Mouse (Mus musculus) thymus, postnatal 36 days (tissue): Measurements from ENCODE around the gene Mmp25.
"Not testable (repeated sequence)": the region's sequence is repeated elsewhere in the genome, so short reads cannot be mapped to it uniquely, and the experiment has no call there.

Experiments used
- DNase-seq, 2 experiments: peaks; one replicate each; pipeline ENCODE4 v3.0.0; 2022; ENCODE audit warnings: mixed read lengths in 2 of 2

Mmp25 gene

GRCm38 (mm10) chr17:23599605-23600063, 45.4 kb downstream of the Mmp25 start:
- DNase-seq = peak in 1 of 2 experiments; percentile 52

- DNase-seq = peak; percentile 92 to 97
Observed at GRCm38 (mm10) chr17:23598582-23599552, 46.2 kb downstream of the Mmp25 start, which contains the start of gene Zfp13. TSS of gene Zfp13 (minus strand) at chr17:23599487.

GRCm38 (mm10) chr17:23595139-23595538, 49.9 kb downstream of the Mmp25 start:
- not testable (repeated sequence) for DNase-seq

GRCm38 (mm10) chr17:23592926-23593300, 52.2 kb downstream of the Mmp25 start:
- DNase-seq = no peak

GRCm38 (mm10) chr17:23592208-23592925, 52.7 kb downstream of the Mmp25 start:
- DNase-seq = peak; percentile 86 to 89

- no peak for DNase-seq
Observed at GRCm38 (mm10) chr17:23587253-23587652, 57.8 kb downstream of the Mmp25 start.

- no peak for DNase-seq
Observed at GRCm38 (mm10) chr17:23585721-23586491, 59.2 kb downstream of the Mmp25 start.

GRCm38 (mm10) chr17:23584786-23585185, 60.3 kb downstream of the Mmp25 start:
- no peak for DNase-seq
